Mouse (Mus musculus): ENCODE data around the gene Wnt16.

DNA sequence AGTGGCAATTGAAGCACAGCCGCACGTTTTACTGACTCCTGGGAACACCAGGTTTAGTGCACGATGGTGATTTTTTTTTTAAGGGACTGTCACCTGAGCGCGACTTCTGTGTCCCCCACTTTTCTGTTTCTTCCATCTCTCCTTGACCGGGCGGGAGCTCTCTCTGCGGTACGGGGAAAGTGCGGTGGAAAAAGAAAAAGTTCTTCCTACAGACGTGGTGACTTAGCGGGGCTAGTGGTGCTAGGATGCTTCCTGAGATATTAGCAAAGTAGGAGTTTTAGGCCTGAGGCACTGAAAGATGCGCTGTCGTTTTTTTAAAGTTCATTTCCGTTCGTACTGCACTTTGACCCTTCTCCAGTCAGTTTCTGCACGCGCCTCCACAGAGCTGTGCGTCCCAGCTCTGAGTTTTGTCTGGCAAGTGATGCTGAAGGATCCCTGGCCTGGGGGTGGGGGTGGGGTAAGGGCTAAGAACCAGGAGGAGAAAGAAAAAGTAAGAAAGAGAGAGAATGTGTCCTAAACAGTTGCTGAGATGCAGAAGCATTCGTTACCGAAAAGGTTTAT lies 1.5 kb downstream of the Wnt16 start:
- TF ChIP-seq POLR2A (IDR thresholded peaks at IDR 0.05; ENCODE audit: borderline replicate concordance, extremely low read depth, low read depth, low read length) (no peak), CTCF (IDR thresholded peaks at IDR 0.05; ENCODE audit: insufficient read depth, low read length) (no peak)
